Mouse (Mus musculus) kidney, adult 8-10 months (tissue): ENCODE data around the gene Ttc27.

Source experiments
- DNase-seq, 2 experiments: peaks; one replicate each; pipeline ENCODE4 v3.0.0; 2022

The Ttc27 gene

GRCm38 (mm10) chr17:74753628-74754104, 36.1 kb downstream of the Ttc27 start:
- no peak for DNase-seq

GRCm38 (mm10) chr17:74754369-74755118, 37.0 kb downstream of the Ttc27 start:
- DNase-seq = no peak

DNA sequence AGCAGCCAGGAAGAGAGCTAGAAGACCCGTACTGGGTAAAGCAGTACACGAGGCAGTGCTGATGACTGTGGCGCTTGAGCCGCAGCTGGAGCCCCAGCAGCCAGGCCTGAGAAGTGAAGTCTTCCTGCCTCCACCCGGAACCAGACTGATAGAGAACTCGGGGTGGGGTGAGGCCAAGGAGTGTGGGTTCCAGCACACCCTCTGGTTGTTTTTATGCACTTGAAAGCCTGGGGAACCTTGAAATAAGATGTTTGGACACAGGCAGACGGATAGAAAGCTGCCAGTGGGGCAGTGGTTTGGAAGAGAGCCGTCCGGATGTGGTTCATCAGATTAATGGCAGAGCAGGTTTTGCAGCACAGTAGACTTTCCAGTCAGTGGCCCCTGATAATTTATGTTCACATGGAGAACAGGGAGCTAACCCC, 51.9 kb downstream of the Ttc27 start:
- DNase-seq = no peak

GRCm38 (mm10) chr17:74772364-74772763, 54.8 kb downstream of the Ttc27 start:
- DNase-seq = no peak

DNA sequence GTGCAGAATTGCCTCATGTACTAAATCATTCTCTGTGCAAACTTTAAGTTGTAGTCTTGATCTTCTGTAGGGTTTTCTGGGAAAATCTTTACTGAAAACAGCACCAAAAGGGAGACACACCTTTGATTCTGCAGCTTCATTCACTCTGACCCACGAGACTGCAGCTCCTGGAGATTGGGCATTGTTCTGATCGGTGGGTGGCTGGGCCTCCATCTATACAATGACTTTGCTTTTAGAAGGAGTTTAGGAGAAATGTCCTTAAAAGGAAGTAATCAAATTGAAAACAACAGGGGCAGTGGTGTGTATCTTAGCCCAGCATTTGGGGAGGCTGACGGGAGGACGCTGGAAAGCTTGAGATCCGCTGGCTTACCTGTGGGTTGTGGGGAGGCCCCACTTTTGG, 56.0 kb downstream of the Ttc27 start:
- no peak for DNase-seq

- DNase-seq = no peak
Measured at GRCm38 (mm10) chr17:74780133-74780532, 62.6 kb downstream of the Ttc27 start.

DNA sequence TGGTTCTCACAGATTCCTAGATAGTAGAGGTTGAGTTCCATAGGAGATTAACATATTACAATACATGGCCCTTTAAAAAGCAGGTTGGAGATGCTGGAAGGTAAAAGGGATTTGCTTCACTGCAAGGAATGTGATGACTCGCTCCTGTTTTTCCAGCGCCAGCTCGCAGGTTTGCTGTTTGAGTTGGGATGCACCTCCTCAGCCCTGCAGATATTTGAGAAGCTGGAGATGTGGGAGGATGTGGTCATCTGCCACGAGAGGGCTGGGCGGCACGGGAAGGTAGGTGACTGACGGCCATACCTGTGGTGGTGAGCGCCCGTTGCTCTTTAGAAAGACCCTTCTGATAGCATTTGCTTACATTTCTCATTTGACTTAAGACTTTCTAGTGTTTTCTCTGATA, 63.1 kb downstream of the Ttc27 start:
- DNase-seq = no peak

DNA sequence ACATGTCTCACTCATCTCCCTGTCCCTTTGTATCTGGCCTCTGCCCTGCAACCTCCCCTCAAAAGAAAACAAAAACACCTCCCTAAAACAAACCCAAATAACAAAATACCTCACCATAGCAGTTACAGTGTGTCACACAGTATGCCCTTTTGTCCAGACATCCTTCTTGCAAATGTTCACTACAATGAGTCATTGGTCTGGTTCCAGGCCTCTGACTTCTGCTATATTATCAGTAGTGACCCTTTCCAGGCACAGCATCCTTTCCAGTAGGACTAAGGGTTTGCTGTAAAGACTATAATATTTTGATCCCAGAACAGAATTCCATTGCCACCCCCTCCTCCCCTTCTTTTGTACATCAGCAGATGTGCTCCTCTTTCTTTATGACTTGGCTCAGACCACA, 64.4 kb downstream of the Ttc27 start:
- no peak for DNase-seq

DNA sequence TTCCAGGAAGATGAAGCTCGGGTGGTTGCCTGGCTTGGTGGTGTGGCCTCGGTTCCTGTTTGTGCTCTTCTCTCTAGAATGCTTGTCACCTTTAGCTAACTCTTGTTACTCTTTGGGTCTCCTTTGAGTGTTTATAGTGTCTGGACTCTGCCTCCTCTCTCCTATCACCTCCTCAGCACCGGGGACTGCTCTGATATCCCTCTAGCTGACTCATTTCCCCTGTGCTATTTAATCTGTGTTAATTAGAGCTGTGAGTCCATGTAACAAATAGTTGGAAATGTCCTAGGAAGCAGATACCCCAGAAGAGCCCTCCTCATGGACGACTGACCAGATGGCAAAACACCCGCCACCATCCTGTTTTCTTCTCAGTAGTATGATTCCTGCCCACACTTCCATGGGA, 68.1 kb downstream of the Ttc27 start:
- DNase-seq = no peak

DNA sequence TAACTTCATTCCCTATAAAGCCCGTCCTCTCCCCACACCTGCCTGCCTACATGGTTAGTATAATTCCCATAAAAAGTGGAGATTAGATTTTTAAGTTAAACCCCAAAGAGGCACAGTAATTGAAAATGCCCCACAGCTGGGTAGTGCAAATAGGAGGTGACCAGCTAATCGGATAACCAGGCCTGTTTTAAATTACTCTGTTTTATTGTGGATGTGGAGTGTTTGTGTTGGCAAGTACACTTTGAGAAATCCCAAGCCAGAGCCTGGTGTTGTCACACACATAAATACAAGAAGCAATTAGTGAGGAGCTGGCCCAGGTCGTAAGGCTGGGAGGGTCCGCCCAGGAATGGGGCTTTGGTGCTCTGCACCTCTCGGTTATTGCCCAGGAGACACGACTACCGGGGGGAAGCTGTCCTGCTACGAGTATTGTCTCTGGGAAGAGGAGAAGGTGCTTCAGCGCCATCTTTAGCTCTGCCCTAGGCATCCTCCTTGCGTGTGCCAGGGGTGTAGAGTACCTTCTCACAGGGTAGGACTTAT, 68.7 kb downstream of the Ttc27 start:
- no peak for DNase-seq

DNA sequence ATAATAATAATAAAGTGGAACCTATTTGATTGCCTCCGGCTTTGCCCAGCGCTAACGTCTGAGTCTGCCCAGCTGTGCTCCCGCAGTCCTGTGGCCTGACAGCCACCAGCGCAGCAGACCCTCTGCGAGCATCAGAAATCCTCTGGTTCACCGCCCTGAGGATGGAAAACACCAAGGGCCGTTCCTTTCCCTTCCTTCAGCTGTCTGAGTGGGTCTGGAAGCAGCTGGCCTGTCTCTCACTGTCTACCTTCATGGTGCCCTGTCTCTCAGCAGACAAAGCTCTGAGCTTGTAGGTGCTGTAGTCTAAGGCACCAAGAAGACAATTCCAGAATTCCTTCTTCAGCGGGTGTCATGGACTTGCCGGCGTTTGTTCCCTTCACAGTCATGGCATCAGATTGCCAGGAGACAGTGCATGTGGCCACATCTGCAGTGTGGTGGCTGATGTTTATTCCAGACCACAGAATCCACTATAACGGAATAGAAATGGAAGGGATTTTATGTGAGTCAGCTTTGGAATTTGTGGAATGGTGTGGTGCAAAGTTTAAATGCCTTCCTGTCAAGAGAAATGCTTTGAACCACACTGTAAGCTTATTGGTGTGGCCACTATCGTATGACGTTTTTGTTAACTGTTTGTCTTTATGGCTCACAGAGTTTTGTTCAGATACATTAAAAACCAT, 78.6 kb downstream of the Ttc27 start:
- no peak for DNase-seq

GRCm38 (mm10) chr17:74799865-74800264, 82.3 kb downstream of the Ttc27 start:
- DNase-seq = no peak

- no peak for DNase-seq
Measured at GRCm38 (mm10) chr17:74802765-74803164, 85.2 kb downstream of the Ttc27 start.

- DNase-seq = no peak
Measured at GRCm38 (mm10) chr17:74803835-74804234, 86.3 kb downstream of the Ttc27 start.

- no peak for DNase-seq
Measured at GRCm38 (mm10) chr17:74804321-74804930, 86.9 kb downstream of the Ttc27 start.

GRCm38 (mm10) chr17:74807509-74808248, 90.1 kb downstream of the Ttc27 start:
- no peak for DNase-seq

DNA sequence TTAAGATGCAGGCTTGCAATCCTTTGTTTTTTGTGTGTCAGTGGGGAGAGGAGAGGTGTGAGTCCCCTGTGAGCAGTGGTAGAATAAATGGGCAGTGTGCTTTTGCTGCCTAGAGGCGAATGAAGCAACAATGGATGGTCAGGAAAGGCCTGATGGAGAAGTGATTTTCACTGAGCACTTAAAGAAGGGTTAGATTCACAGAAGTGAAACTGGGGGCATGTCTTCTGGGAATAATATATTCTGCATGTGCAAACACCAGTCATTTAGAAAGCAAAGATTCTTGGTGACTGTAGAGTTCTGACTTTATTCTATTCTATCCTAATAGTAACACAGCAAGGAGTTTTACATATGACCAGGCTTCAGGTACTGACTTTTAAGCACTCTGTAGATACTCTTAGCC, 90.8 kb downstream of the Ttc27 start:
- no peak for DNase-seq

DNA sequence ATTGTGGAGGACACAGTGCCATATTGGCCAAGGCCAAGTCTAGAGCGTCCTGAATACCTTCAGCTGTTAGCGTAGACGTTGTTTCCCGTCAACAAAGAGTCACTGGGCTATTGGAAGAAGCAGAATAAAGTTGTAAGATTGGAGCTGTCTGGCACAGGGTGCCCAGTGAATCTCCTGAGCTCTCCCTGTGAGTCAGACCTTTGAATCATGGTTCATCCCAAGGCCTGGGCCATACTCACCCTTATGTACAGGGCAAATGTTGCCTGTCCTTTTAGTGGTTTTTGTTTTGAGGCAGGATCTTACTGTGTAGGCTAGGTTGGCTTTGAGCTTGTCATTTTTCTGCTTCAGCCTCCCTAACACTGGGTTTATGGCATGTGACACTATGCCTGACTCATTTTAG, 91.4 kb downstream of the Ttc27 start:
- no peak for DNase-seq

GRCm38 (mm10) chr17:74810892-74811625, 93.5 kb downstream of the Ttc27 start:
- peak; percentile 14 to 38 for DNase-seq

DNA sequence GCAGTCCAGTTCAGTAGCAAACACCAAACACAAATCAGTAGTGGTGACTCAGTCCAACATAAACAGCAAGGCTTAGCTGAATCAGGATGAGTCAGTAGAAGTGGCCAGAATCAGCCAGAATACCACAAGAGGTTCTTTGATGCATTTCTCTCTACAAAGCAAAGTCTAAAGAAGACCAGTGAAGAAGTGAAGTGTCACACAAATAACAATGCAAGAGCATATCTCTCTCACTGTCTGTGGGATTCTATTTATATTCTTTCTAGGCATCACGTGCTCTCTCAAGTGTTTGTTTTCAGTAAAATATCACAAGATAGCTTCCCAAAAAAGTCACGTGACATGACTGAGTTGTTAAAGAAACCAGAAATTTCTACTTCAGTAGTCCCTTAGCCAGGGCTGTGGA, 102.2 kb downstream of the Ttc27 start:
- no peak for DNase-seq

DNA sequence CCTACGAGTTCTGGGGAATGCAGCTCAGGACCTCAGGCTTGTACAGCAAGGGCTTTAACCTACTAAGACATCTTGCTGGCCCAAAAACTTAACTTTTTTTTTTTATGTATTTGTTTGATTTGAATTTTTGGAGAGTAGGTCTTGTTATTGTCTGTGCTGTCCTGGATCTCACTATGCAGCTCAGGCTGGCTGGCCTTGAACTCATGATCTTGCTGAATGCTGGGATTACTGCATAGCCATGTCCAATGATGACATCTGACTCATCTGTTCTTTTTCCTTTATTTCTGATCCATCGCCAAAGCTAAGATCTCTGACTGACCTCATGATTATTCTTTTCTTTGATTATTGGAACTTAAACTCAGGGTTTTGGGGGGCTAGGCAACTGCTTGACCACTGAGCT, 113.3 kb downstream of the Ttc27 start:
- no peak for DNase-seq

DNA sequence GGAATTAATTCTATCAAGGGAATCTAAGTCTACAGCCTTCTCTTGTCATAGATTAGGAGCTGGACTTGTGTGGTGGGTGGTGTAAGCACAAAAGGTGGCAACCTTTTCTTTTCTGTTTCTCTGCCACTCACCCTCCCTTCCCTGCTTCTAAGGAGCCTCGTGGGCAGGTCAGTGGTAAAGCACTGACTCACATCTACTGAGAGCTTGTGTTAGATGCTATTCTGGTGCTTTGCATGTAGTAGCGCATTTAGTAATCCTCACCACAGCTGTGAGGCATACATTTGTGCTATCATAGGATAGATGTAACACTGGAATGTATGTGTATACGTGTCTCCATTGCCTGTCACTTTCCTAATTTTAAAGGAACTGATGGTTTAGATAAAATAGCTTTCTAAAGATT, 124.2 kb downstream of the Ttc27 start:
- no peak for DNase-seq
